Mouse (Mus musculus) frontal cortex, postnatal 10 days (tissue): ENCODE measurements around the gene Mrps35.

Source experiments
- DNase-seq, 2 experiments: peaks; one replicate each; pipeline ENCODE4 v3.0.0; 2022; ENCODE audit warnings: low spot score in 2 of 2, mixed read lengths in 1 of 2

Gene Mrps35

DNA sequence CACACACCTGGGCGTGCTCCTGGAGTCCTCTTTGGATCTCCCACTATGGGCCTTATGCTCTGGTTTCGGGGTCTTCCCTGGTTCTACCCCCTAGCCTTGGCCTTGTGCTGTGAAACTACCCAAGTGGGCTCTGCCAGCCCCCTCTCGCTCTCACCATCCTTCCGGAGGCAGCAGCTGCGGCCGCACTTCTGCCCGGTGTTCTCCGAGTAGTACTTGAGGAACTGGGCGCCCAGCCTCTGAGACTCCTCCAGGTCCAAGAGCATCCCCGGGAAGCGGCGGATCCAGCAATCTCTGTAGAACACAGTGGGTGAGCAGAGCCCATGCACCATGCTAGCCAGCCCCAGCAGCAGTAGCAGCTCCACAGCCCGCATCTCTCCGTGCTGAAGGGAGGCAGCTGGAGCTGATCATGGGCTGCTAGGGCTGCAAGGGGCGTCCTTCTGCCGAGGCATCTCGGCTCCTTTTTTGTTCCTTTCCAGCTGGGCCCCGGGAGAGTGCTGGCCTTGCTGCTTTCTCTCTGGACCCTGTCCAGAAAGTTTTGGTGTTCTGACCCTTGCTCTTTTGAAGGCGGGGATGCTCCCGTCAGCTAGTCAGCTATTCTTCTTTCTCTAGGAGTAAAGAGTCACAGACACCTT is 44.1 kb downstream of the Mrps35 start, which contains the start of gene Mansc4:
Gene Mansc4, minus strand, starts transcription at position 439 of the 632 bp plus-strand sequence.
- peak in 1 of 2 experiments; percentile 22 for DNase-seq

DNA sequence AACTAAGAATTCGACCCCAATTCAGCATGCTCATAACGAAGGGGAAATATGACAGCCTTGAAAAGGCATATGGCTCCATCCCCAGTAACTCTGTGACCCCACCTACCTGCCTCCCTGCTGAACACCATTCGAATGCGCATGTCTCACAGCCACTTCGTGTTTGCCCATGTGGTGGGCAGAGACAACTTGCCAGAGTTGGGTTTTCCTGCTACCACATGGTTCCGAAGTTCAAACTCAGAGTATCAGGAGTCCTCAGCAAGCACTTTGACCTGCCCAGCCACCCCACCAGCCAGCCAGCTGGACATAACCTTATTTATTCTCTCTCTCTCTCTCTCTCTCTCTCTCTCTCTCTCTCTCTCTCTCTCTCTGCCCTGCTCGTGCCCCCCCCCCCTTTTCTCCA is 45.2 kb downstream of the Mrps35 start:
- no peak for DNase-seq

DNA sequence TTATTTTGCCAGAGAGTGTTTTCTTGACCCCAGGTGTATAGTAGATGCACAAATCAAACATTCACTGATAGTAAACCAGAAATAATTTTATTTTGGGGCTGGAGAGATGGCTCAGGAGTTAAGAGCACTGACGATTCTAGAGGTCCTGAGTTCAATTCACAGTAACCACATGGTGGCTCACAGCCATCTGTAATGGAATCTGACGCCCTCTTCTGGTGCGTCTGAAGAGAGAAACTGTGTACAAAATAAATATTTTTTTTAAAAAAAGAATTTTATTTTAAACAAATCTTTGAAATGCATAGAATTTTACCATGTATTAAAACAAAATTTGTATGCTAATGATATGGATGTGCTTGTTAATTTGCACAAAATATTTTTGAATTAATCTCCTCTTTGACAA is 46.0 kb downstream of the Mrps35 start:
- DNase-seq, result no peak

DNA sequence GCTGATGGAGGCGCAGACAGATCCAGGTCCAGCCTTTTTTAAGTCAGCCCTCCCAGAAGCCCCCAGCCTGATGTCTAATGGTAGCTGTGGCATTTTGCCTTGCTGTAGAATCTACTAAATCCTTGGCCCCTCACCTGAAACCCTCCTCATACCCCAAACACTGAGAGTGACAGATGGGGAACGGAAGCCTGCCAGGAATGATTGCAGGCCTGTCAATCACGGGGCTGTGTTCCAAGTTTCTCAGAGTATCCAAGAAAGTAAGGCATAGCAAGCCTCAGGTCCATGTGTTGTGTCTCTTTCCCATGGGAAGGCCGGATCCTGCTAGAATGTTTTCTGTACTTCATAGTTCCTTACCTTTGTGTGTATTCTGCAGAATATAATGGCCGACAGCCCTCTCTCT is 47.6 kb downstream of the Mrps35 start:
- no peak for DNase-seq

DNA sequence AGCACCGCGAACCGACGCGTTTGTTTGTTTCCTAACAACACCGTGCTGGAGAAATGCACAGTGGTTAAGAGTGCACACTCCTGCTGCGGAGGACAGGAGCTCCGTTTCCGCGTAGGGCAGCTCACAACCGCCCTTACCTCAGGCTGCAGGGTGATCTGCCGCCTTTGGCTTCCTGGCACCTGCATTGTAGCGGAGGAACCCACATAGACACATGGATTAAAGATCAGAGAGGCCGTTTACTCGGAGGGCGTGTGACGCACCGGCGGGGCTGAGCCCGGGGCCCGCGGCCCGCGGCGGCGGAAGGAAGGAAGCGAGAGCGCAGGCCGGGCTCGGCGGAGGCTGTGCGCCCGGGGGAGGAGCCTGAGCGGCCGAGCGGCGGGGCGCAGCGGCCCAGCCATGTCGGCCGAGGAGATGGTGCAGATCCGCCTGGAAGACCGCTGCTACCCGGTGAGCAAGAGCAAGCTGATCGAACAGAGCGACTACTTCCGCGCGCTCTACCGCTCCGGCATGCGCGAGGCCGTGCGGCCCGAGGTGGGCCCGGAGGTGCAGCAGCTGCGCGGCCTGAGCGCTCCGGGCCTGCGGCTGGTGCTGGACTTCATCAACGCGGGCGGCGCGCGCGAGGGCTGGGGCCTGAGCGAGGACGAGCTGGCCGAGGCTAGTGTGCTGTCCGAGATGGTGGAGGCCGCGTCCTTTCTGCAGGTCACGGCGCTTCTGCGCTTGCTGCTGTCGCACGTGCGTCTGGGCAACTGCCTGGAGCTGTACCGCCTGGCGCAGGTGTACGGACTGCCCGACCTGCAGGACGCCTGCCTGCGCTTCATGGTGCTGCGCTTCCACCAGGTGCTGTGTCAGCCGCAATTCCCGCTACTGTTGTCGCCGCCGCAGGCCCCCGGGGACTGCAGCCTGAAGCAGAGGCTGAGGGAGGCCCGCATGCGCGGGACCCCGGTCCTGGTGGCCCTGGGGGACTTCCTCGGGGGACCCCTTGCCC is 48.9 kb downstream of the Mrps35 start, which contains the start of gene Klhl42:
Gene Klhl42, plus strand, starts transcription at position 244 of the 985 bp plus-strand sequence.
- peak; percentile 36 to 75 for DNase-seq

DNA sequence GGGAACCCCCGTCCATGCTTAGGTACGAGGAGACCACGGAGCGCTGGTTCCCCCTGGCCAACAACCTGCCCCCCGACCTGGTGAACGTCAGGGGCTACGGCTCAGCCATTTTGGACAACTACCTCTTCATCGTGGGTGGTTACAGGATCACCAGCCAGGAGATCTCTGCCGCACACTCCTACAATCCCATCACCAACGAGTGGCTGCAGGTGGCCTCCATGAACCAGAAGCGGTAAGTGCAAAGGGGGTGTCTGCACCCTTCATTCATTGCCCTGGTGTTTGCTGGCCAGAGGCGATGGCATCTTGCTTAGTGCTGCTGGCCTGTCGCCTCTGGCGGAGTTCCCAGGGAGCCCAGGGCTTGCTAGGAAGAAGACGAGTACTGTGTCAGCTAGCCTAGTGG is 49.6 kb downstream of the Mrps35 start:
- DNase-seq, result peak; percentile 29 to 42

DNA sequence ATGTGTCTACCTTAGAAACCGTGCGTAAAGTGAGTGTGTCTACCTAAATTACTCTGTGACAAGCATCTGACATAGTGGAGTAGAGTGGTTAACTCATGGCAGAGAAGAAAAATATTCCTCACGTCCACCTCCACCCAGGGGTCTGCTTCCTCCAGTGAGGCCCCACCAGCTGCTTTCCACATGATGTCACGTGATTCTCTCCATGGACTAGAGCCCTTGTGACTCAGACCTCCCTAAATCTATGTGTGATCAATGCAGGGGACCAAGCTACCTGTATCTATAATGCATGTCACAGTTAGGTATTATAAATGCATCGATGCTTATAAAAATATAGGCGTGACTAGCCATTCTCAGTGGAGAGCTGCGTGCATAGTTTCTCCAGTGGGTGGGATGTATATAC is 52.2 kb downstream of the Mrps35 start:
- no peak for DNase-seq

DNA sequence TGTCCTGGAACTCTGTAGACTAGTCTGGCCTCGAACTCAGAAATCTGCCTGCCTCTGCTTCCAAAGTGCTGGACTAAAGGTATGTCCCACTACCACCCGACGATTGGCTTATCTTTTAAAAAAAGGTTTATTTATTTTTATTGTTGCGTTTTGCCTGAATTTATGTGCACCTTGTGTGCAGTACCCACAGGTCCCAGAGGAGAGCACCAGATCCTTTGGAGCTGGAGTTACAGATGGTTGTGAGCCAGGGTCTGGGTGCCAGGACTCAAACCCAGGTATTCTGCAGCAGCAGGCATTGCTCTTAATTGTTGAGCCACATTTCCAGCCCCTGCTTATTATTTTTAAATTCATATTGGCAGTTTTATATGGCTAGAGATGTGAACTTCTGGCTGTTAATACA is 53.5 kb downstream of the Mrps35 start:
- DNase-seq, result no peak

DNA sequence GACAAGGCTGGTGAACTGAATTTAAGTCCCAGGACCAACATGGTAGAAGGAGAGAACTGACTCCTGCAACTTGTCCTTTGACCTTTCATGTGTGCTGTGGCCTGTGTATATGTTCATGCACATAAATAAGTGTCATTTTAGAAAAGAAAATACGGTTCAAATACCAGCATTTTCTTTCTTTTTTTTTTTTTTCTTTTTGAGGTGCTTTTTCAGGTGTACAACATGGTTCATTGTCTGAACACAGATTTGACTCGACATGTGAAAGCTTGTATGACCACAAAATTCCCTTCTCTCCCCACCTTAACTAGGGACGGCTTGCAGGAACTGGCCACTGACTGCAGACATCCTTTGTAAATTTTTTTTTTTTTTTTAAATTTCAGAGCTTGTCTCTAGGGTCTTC is 54.4 kb downstream of the Mrps35 start:
- DNase-seq, result no peak

DNA sequence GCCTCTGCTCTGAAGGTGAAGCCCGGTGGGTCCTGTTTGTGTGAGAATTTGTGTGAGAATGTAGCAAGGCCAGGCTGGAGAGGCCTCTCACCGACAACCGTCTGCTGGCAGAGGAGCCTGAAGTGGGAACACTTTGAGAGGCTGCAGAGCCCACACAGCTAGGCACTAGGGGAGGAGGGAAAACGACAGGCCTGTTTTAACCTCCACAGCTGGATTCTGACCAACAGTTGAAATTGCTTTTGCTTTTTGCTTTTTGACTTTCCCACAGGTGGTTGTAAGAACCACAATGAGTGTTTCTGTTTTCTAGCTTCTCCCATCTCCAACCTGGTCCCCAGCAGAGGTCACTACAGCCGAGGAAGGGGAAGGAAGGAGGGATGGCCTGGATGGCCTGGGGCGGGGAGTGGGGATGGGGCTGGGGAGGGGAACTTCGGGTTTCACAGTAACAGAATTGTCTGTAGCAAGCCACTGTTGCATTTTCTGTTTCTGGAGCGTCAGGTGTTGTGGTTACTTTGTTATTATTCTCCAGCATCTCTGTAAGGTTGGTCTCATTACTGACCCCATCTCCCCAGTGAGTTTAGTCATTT is 54.9 kb downstream of the Mrps35 start:
- DNase-seq, result no peak

DNA sequence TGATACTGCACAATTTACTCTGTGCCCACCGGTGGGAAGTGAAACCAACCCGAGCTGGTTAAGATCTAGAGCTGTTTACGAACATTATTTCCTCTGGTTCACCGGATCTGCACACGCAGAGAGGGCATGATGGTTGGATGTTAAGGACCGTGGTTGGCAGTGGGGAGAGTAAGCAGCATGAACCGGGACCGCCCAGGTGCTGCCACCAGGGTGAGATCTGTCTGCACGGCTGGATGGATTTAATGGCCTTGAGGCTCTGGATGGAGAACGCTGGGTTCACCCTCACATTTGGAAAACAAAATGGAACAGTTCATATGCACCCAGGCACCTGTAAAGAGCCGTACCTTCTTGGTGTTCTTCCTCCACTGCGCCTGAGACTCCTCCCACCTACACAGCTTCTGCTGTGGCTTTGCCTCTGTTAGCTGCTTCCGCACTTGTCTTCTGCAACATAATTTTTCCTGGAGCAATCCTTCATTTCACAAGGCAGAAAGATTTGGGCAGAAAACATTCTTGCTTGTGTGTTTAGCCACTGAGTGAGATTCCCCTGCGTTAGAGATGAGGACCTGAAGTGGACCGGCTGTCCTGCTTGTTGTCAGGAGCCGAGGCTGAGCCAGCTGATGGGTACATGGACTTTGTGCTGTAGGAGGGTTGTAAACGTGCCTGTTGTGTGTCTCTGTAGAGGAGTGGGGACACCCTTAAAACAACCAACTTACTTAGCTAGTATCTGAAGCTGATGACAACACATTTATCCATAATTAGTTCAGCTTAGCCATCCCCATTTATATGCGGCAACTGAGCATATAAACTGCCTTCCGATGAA is 57.1 kb downstream of the Mrps35 start:
- no peak for DNase-seq

DNA sequence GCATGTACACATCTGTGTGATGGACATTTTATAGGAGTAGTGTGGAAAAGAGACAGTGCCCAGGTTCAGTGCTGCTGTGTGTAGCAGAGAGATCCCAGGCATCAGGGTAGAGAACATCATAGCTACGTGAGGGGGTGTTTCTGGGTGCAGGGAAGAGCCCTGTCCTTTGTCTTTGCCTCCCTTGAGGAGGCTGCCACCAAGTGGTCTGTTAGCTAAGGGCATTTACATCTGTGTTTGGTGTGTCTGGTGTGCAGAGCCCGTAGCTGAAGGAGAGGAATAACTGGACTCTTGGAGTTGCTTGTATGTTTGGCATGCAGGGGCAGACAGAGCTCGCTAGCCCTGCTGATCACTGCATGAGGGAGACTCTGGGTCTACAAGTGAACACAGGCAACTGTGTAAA is 59.7 kb downstream of the Mrps35 start:
- DNase-seq, result no peak

DNA sequence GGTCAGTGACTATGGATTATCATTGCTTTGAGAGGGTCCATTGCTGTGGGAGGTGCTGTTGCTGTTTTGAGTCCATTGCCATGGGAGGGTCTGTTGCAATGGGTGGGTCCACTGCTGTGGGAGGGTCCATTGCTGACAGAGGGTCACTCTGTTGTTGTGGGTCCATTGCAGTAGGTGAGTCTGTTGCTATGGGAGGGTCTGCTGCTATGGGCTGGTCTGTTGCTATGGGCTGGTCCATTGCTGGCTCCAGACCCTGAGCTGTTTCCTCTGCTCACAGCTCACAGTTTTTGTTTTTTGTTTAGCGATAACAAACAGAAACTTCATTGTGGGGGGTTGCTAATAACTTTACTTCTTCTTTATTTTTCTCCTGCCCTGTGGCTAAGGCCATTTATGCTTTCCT is 63.0 kb downstream of the Mrps35 start:
- no peak for DNase-seq

DNA sequence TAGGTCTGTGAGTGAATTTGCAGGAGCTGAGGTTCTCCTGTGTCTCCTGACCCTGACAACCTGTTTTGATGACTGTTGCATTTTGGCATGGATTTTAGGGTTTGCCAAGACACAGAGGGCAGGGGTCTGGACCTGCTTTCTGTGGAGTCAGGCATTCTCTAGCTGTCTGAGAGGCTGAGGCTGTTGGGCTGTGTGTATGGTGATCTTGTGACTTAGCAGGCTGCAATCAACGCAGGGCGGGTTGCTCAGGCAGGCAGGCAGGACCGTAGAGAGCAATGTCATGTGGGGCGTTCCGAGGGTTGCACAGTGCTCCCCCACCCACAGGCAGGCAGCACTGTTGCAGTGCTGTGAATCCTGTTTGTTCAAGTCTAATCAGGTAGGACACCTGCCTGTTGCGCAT is 64.2 kb downstream of the Mrps35 start:
- DNase-seq, result no peak

DNA sequence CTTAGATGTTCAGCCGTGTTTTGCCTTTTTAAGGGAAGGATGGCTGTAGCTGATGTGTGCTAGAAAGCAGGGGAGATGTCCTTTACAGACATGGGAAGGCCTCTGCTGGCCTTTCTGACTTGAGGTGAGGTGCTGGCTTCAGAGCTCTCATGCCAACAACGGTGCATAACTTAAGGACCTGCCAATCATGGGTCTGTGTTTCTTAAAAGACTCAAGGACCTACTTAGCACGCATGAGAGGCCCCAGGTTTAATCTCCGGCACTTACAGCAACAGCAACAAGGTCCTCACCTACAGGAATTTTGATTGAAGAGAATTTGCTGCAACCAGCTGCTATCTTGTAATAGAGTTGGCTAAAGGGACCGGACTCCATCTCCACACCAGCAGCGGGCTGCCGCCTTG is 66.7 kb downstream of the Mrps35 start:
- DNase-seq, result peak in 1 of 2 experiments; percentile 1

DNA sequence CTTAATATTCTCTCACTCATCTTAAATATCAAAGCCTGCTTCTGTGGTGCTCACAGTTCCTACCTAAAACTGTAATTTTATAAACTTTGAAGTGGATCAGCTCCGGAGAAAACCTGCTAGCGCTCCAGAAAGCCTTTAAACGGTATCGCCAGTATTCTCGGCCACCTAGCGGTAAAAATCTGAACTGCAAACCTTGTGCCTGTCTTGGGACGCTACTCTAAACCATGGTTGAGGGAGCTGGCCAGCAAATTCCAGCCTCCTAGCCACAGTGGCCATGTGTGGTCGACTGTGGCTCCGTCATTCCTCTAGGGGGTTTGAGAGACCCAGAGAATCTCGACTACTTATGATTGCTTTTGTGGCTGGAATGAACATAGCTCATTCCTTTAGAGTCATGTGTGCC is 74.0 kb downstream of the Mrps35 start:
- peak; percentile 36 to 68 for DNase-seq

DNA sequence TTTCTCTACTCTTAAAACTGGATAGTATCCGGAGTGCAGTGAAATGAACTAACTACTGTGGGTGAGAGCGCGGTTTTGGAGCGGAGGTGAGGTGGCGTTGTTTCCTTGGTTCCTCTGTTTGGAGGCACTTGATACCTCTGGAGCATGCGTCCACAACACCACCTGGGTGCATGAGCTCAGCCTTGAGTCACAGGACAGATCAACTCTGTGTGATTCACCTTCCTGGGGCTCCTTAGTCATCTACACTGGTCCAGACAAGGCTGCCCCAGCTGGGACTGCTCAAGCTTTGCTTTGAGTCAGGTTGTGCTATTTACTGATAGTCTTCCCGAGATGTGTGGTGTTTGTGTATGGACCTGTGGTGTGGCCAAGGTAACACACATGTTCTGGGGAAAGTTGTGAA is 75.2 kb downstream of the Mrps35 start:
- no peak for DNase-seq

DNA sequence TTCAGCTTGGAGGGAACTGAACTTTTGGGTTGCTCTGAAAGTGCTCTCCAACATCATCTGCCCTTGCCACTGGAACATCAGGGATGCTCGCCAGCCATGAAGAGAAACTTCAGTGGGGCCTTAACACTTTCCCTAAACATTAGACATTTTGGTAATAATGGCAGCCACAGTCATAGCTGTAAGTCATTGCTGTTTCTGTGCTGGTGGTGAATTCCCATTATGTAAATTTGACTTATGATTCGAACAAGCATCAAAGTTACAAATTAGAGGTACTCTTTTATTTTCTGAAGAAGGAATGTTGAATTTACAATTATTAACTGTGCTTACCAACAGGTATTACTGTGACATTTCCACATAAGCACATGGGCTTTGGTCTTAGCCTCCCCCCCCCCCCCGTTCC is 75.6 kb downstream of the Mrps35 start:
- DNase-seq, result no peak

DNA sequence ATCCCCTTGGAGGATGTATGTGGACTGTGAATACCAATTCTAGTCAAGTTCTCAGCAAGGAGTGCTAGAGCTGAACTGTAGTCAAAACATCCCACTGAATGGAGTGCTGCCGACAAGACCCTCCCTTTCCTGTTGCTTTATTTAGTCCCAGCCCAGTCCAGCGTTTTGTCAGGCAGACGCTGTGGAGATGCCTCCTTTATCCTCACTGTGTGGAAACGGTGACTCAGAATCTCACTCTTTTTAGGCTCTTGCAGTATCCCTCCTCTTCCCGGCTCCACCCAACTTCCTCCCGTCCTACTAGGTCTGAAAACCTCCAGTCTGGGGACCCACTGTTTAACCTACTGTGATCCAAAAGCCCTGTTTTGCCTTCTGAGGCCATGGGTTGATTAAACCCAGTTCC is 78.8 kb downstream of the Mrps35 start:
- no peak for DNase-seq
